9 mouse cellular contexts compared by ENCODE assay signal in the genomic region with DNA sequence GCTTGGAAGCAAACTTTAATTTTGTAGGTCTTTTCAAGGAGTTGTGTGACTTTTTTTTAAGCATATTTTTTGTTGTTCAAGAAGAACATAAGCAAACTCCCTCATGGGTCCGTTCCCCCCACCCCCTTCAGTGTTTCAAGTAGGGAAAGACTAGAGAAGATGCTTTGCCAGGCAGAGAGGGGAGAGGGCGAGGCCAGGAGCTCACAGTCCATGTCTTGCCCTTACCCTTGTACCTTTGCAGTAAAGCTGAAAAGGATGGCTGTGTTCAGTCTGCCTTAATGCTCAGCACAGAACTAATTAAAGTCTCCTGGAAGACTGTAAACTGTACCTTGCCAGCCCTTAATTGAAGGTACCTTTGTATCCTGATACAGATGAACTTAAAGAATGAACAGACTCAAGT. TPM values are rescaled to one million over a fixed set of nuclear protein-coding genes. Genes with fewer than 3 reads are reported as not detected.
DNase-seq lines count a peak whose midpoint lies in the region; ATAC-seq and TF ChIP-seq lines count a peak whose summit lies in the region.
"Had no signal": no experiment of that assay in that cellular context is flagged by ENCODE, and none has a peak within 500 bp of the region (broad histone marks: within the 10 kb centered on the region; RNA-seq: fewer than 3 reads in every experiment).

No protein-coding gene starts in this region.

- H3K9ac ChIP-seq in kidney, embryonic 15.5 days = 0 out of 2 replicates have a peak overlapping the region, but pooled peaks have one; percentile 17
- peak overlapping the region; percentile 61 for H3K9ac ChIP-seq in embryonic facial prominence, embryonic 13.5 days
- peak overlapping the region; percentile 3; the same call in 1 of the 2 replicates for H3K9ac ChIP-seq in intestine, embryonic 15.5 days
- peak overlapping the region; percentile 46; the same call in 1 of the 2 replicates for H3K9ac ChIP-seq in midbrain, postnatal 0 days (replicated peaks; ENCODE audit: low read length, poor library complexity, severe bottlenecking)

- peak overlapping the region; percentile 72 for H3K4me2 ChIP-seq in kidney, embryonic 15.5 days
- peak overlapping the region; percentile 77 for H3K4me2 ChIP-seq in embryonic facial prominence, embryonic 13.5 days
- H3K4me2 ChIP-seq in intestine, embryonic 15.5 days (replicated peaks) = peak overlapping the region; percentile 60
- H3K4me2 ChIP-seq in midbrain, postnatal 0 days (ENCODE audit: low read depth, low read length, poor library complexity, severe bottlenecking) = peak overlapping the region; percentile 84

- no peak for DNase-seq in kidney, adult 8-10 months
- DNase-seq in midbrain, postnatal 0 days (ENCODE audit: low spot score) = no peak
- no peak for DNase-seq in T-cell, adult 2 months (ENCODE audit: low spot score)
- no peak for DNase-seq in cerebellum, adult 8-10 months
- DNase-seq in layer of hippocampus, adult 11-12 months (ENCODE audit: low spot score) = no peak
- DNase-seq: adrenal gland, postnatal 36 days had no signal

- no peak for TF ChIP-seq CTCF in midbrain, postnatal 0 days (IDR thresholded peaks at IDR 0.05)

- peak overlapping the region; percentile 97 for H3K4me3 ChIP-seq in kidney, embryonic 15.5 days (replicated peaks)
- peak overlapping the region; percentile 77 for H3K4me3 ChIP-seq in embryonic facial prominence, embryonic 13.5 days
- peak overlapping the region; percentile 85 for H3K4me3 ChIP-seq in intestine, embryonic 15.5 days (replicated peaks)
- H3K4me3 ChIP-seq in midbrain, postnatal 0 days (ENCODE audit: low read depth, low read length) = peak overlapping the region; percentile 86

- H3K9me3 ChIP-seq in kidney, embryonic 15.5 days (replicated peaks) = no peaks in the 10 kb centered on the region
- H3K9me3 ChIP-seq in embryonic facial prominence, embryonic 13.5 days = no peaks in the 10 kb centered on the region
- H3K9me3 ChIP-seq in intestine, embryonic 15.5 days = no peaks in the 10 kb centered on the region
- no peaks in the 10 kb centered on the region for H3K9me3 ChIP-seq in midbrain, postnatal 0 days (ENCODE audit: low read length)

- H3K36me3 ChIP-seq in kidney, embryonic 15.5 days = peaks cover 31% of the 10 kb centered on the region
- peaks cover 21% of the 10 kb centered on the region for H3K36me3 ChIP-seq in embryonic facial prominence, embryonic 13.5 days
- H3K36me3 ChIP-seq in intestine, embryonic 15.5 days = no peaks in the 10 kb centered on the region
- H3K36me3 ChIP-seq in midbrain, postnatal 0 days (ENCODE audit: insufficient read depth, low read length) = no peaks in the 10 kb centered on the region; the same call in 1 of the 2 replicates

- peaks cover 56% of the 10 kb centered on the region for H3K4me1 ChIP-seq in kidney, embryonic 15.5 days
- H3K4me1 ChIP-seq in embryonic facial prominence, embryonic 13.5 days = peaks cover 52% of the 10 kb centered on the region
- peaks cover 44% of the 10 kb centered on the region for H3K4me1 ChIP-seq in intestine, embryonic 15.5 days (replicated peaks)
- peaks cover 13% of the 10 kb centered on the region; the same call in 1 of the 2 replicates for H3K4me1 ChIP-seq in midbrain, postnatal 0 days (ENCODE audit: insufficient read depth, low read length)

- 58% methylated on average over 2 of the region's 2 CpGs for WGBS in kidney, embryonic 15.5 days
- WGBS in embryonic facial prominence, embryonic 13.5 days = 60% methylated on average over 2 of the region's 2 CpGs
- 42% methylated on average over 2 of the region's 2 CpGs for WGBS in intestine, embryonic 15.5 days
- 79% methylated on average over 2 of the region's 2 CpGs for WGBS in midbrain, postnatal 0 days

- no peak for ATAC-seq in kidney, embryonic 15.5 days (replicated peaks; ENCODE audit: low FRiP score)
- ATAC-seq in embryonic facial prominence, embryonic 13.5 days (ENCODE audit: insufficient number of reproducible peaks, insufficient read depth, low FRiP score, low TSS enrichment, low read depth) = no peak
- no peak for ATAC-seq in intestine, embryonic 15.5 days
- no peak for ATAC-seq in midbrain, postnatal 0 days (ENCODE audit: low FRiP score)

- peaks cover 3% of the 10 kb centered on the region; the same call in 1 of the 2 replicates for H3K27me3 ChIP-seq in kidney, embryonic 15.5 days
- H3K27me3 ChIP-seq in embryonic facial prominence, embryonic 13.5 days = no peaks in the 10 kb centered on the region; the same call in 1 of the 2 replicates
- H3K27me3 ChIP-seq in intestine, embryonic 15.5 days (replicated peaks) = no peaks in the 10 kb centered on the region
- no peaks in the 10 kb centered on the region for H3K27me3 ChIP-seq in midbrain, postnatal 0 days (ENCODE audit: insufficient read depth, low read length)

- H3K27ac ChIP-seq in kidney, embryonic 15.5 days = 0 out of 2 replicates have a peak overlapping the region, but pooled peaks have one; percentile 32
- no peak overlapping the region for H3K27ac ChIP-seq in embryonic facial prominence, embryonic 13.5 days
- H3K27ac ChIP-seq in intestine, embryonic 15.5 days = no peak overlapping the region
- H3K27ac ChIP-seq in midbrain, postnatal 0 days (ENCODE audit: low read depth, low read length) = no peak overlapping the region

RNA-seq across cellular contexts. Expression of a gene that starts 1.7 kb away (rescaled TPM):
- polyA plus RNA-seq in kidney, embryonic 15.5 days (2015; fragmentation: Nextera tagmentation; extraction: Ambion mirVana) = 20.8 and 21.5 TPM in 2 replicates
- polyA plus RNA-seq in embryonic facial prominence, embryonic 13.5 days (2015; fragmentation: Nextera tagmentation; extraction: Ambion mirVana) = 21.4 and 22.1 TPM in 2 replicates
- polyA plus RNA-seq in intestine, embryonic 15.5 days (2015; fragmentation: Nextera tagmentation; extraction: Ambion mirVana) = 32.2 and 32.7 TPM in 2 replicates
- total RNA-seq in midbrain, postnatal 0 days (2014; rRNA removed) = 50.3 and 61.0 TPM in 2 replicates
- polyA plus RNA-seq in midbrain, postnatal 0 days (2015; fragmentation: Nextera tagmentation; extraction: Ambion mirVana) = 31.1 and 35.3 TPM in 2 replicates

RNA-seq across cellular contexts. Expression of a gene that starts 49.4 kb away (rescaled TPM):
- polyA plus RNA-seq in kidney, embryonic 15.5 days (2015; fragmentation: Nextera tagmentation; extraction: Ambion mirVana) = not detected in 2 replicates
- not detected in 2 replicates for polyA plus RNA-seq in embryonic facial prominence, embryonic 13.5 days (2015; fragmentation: Nextera tagmentation; extraction: Ambion mirVana)
- polyA plus RNA-seq in intestine, embryonic 15.5 days (2015; fragmentation: Nextera tagmentation; extraction: Ambion mirVana) = not detected in 2 replicates
- total RNA-seq in midbrain, postnatal 0 days (2014; rRNA removed) = not detected in 2 replicates
- not detected in 2 replicates for polyA plus RNA-seq in midbrain, postnatal 0 days (2015; fragmentation: Nextera tagmentation; extraction: Ambion mirVana)
- total RNA-seq: adrenal gland, postnatal 36 days had no signal

Comparison
In these comparisons a context has a peak if more than half of its experiments do, and no peak if none do; other contexts are left out.
1. H3K9ac ChIP-seq: peak in every context shown above with its lines; median percentile 61 in embryonic facial prominence, embryonic 13.5 days; 46 in midbrain, postnatal 0 days; 17 in kidney, embryonic 15.5 days; 3 in intestine, embryonic 15.5 days.